Mouse (Mus musculus) fibroblast of lung, adult 2 months (primary cell): ENCODE data around the gene Ddc.

Experiments used
- DNase-seq: peaks from one replicate; pipeline ENCODE4 v3.0.0-alpha.2; 2011; ENCODE audit warnings: low read depth

Ddc gene

GRCm38 (mm10) chr11:11897645-11898357 lies at the start of gene Ddc:
Ddc (minus strand) TSS chr11:11898144.
- DNase-seq: no peak

DNA sequence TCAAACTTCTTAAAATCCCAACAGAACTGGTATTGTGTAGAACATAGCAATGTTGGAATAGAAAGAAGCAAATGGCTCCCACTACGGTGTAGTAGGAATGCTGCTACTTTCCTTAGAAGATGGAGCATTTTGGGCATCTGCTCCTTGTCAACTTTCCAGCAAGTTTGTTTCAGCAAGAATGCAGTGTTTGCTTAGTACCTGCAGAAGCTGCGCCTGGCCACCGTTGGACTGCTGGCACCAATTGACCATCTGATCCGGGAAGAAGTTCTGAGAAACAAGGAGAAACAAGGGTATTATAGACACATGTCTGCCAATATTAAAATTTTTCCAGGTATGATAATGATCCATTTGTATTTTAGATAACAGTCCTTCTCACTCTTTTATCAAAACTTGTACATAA lies 47.8 kb upstream of the Ddc start:
- no peak for DNase-seq

- no peak for DNase-seq
These were observed 46.9 kb upstream of the Ddc start for GRCm38 (mm10) chr11:11944814-11945213.

DNA sequence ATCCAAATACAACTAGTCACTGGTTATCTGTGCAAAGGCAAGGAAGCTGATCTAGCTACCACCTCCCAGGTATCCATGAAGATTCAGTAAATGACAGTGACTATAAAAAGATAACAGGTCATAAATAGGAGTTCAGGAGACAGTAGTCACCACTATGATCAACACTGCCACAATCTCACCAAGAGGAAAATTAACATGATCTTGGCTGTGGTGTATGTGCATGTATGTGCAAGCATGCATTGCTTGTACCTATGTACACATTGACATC lies 46.1 kb upstream of the Ddc start:
- no peak for DNase-seq

GRCm38 (mm10) chr11:11943240-11944081 lies 45.5 kb upstream of the Ddc start:
- no peak for DNase-seq

- no peak for DNase-seq
These were observed 44.6 kb upstream of the Ddc start for GRCm38 (mm10) chr11:11942320-11943217.

DNA sequence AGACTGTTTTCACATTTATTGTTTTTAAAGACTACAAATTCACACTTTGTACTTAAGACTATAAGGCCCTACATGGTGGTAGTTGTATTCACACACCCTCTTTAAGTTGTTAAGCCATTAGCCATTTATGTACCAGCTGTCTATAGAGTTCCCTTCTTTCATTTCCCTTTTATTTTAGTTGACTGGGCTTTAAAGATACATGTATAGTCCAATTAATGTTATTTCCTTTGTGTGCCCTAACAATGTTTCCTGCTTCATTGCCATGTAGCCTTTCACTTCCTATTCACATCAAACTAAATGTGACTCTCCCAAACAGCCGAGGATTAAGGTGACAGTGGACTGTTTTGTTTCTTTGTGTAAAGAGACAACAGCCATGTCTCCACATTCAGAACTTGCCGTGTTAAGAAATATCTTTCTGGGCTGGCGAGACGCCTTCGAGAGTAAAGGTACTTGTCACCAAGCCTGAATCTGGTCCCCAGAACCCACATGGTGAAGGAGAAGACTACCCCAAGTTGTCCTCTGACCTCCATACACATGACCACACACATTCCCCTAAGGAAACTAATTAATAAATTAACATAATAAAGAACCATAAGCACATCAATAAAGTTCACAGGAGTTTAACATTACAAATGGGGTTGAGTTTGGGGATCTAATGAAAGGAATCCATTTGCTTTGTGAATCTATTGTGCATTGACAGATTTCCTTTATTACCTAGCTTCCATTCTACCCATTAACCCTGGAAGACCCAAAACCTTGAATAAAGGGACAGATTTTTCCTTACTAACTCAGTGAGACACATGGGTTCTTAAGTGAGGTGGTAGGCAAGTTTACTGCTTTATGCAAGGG lies 43.1 kb upstream of the Ddc start:
- DNase-seq: no peak

- DNase-seq: peak; percentile 51
These were observed 41.7 kb upstream of the Ddc start for GRCm38 (mm10) chr11:11939611-11940010.

- no peak for DNase-seq
These were observed 40.6 kb upstream of the Ddc start for GRCm38 (mm10) chr11:11938591-11938990.

- DNase-seq: no peak
These were observed 39.5 kb upstream of the Ddc start for GRCm38 (mm10) chr11:11937340-11938030.

DNA sequence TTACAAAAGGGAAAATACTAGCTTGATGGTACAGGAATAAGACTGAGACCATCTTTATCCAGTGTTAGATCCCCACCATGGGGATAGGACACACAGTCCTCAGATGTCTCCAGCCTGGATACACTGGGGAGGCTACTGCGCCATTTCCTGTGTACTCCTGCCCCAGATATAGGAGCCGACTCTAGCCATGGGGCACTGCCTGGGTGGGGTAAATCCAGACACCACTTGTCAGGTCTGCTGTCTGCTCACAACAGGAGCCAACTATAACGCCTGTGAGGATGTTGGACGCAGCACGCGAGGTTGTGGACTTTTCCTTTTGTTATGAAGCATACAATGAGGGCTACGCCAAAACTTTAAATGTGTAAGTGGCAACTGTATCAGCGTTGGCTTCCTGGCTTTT lies 36.9 kb upstream of the Ddc start:
- no peak for DNase-seq

DNA sequence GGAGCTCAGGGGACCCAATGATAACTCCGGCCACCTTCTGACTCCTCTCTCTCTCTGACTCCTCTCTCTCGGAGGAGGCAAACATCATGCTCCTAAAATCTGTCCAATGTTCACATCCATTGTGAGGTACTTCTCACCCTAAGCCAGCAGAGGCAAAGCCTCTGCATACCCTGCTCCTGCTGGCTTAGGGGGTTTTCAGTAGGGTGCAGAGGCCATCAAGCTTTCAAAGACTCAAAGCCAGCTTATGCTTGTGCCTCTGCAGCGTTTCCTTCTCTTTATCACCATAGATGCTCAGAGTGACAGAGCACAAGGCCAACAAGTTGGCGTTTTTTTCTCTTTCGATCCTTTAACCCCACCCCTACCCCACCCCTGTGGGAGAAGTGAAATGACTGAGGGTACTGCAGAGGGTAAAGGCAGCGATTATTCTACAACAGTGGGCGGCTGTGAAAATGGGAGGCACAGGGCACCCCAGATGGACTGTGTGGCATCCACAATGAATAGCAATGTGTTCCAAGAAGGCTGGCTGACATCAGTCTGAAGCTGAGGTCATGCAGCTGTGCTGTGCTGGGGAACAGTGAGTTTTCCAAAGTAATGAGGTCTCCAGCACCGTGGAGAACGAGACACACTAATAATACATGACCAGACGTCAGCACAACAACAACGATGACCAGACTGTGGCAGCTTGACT lies 34.3 kb upstream of the Ddc start:
- no peak for DNase-seq

- DNase-seq: no peak
These were observed 33.7 kb upstream of the Ddc start for GRCm38 (mm10) chr11:11931688-11932087.

GRCm38 (mm10) chr11:11930527-11930926 lies 32.6 kb upstream of the Ddc start:
- DNase-seq: no peak

- DNase-seq: no peak
These were observed 31.1 kb upstream of the Ddc start for GRCm38 (mm10) chr11:11929059-11929458.

- no peak for DNase-seq
These were observed 30.6 kb upstream of the Ddc start for GRCm38 (mm10) chr11:11928586-11928985.

GRCm38 (mm10) chr11:11923900-11924299 lies 26.0 kb upstream of the Ddc start:
- DNase-seq: no peak

DNA sequence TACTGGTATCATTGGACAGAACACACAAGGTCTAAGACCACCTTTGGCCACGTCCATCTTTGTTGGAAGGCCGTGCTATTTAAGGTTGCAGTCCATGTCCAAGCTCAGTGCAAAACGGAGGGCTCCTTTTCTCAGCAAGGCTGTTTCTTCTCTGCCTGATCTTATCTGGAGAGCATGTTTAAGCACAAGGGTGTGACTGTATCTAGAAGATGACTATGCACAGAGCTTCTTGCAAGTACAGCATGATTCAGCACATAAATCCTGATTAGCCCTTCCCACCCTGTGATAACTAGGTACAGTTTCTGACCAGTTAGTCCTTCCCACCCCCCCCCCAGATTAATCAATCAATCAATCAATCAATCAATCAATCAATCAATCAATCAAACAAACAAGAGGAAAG lies 25.4 kb upstream of the Ddc start:
- DNase-seq: no peak

- DNase-seq: no peak
These were observed 24.2 kb upstream of the Ddc start for GRCm38 (mm10) chr11:11922106-11922505.

DNA sequence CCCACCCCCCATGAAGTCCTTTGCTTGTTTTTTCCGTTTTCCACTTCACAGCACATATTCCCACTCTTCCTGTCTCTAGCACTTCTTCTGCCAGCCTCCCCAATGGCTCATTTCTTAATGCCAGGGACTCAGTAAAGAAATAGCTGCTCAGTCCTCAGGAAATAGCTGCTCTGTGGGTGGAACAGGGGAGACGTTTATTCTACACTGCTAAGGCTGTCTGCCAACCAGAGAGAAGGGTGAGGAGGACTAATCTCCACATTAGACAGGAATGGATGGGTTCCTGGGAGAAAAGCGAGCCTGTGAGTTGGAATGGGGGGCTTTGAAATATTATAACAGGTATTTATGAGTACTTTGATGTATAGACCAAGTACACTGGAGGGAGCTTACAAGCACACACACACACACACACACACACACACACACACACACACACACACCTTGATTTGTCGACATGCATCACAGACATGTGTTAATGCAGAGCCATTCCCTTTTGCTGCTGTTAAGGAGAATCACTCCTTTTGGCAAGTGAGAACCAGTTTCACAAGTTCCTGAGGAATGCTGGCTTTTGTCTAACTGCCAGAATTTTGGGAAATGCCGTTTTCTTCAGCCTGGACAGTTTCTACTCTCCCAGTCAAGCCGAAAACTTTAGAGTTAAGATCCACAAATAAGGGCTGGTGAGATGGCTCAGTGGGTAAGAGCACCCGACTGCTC lies 9.9 kb upstream of the Ddc start:
- DNase-seq: peak; percentile 63
